Mouse (Mus musculus) MEL (cell line): ENCODE measurements around the gene Sirpb1b.

Source experiments
- CHD1 ChIP-seq: IDR thresholded peaks from 2 replicates; pipeline ENCODE4 v1.6.1; 2012; ENCODE audit warnings: low read depth, mild to moderate bottlenecking, inconsistent platforms, low read length, improper control_type of control experiment
- CTCF ChIP-seq, 3 experiments: IDR thresholded peaks in 2 of 3; conservative IDR thresholded peaks in 1 of 3; 2 replicates each; pipeline ENCODE4 v1.5.1; 2011 to 2012; ENCODE audit warnings: low read length in 3 of 3, low read depth in 2 of 3, mild to moderate bottlenecking in 2 of 3, improper control_type of control experiment in 1 of 3, inconsistent platforms in 1 of 3, mixed read lengths in 1 of 3, moderate library complexity in 1 of 3; ENCODE audit not compliant: control insufficient read depth in 1 of 3, insufficient read depth in 1 of 3, poor library complexity in 1 of 3, severe bottlenecking in 1 of 3
- JUND ChIP-seq: IDR thresholded peaks from 2 replicates; pipeline ENCODE4 v1.6.1; 2011; ENCODE audit warnings: low read depth, mild to moderate bottlenecking, improper control_type of control experiment, low read length
- MAX ChIP-seq: IDR thresholded peaks from 2 replicates; pipeline ENCODE4 v1.6.1; 2011; ENCODE audit warnings: low read length, improper control_type of control experiment
- MXI1 ChIP-seq: IDR thresholded peaks from 2 replicates; pipeline ENCODE4 v1.6.1; 2011; ENCODE audit warnings: mild to moderate bottlenecking, low read depth, low read length, improper control_type of control experiment
- NELFE ChIP-seq: IDR thresholded peaks from 2 replicates; pipeline ENCODE4 v1.6.1; 2011; ENCODE audit warnings: low read depth, low read length, improper control_type of control experiment
- POLR2A ChIP-seq, 2 experiments: IDR thresholded peaks; 2 replicates each; pipeline ENCODE4 v1.6.1; 2011 to 2012; ENCODE audit warnings: low read length in 2 of 2, mild to moderate bottlenecking in 2 of 2, control low read depth in 1 of 2, improper control_type of control experiment in 1 of 2, low read depth in 1 of 2, moderate library complexity in 1 of 2; ENCODE audit not compliant: control insufficient read depth in 1 of 2, insufficient read depth in 1 of 2, poor library complexity in 1 of 2
- POLR2AphosphoS5 ChIP-seq: IDR thresholded peaks from 2 replicates; pipeline ENCODE4 v1.6.1; 2012; ENCODE audit warnings: low read depth, borderline replicate concordance, mild to moderate bottlenecking, inconsistent platforms, low read length, moderate library complexity, mixed read lengths
- TAL1 ChIP-seq: IDR thresholded peaks from 2 replicates; pipeline ENCODE4 v1.6.1; 2012; ENCODE audit warnings: mild to moderate bottlenecking, inconsistent platforms, low read length, moderate library complexity, mixed read lengths
- UBTF ChIP-seq: IDR thresholded peaks from 2 replicates; pipeline ENCODE4 v1.6.1; 2012; ENCODE audit warnings: low read depth, mild to moderate bottlenecking, inconsistent platforms, low read length, improper control_type of control experiment, moderate library complexity, borderline replicate concordance; ENCODE audit not compliant: insufficient read depth
- ZC3H11A ChIP-seq: IDR thresholded peaks from 2 replicates; pipeline ENCODE4 v1.6.1; 2012; ENCODE audit warnings: low read depth, mild to moderate bottlenecking, inconsistent platforms, low read length, improper control_type of control experiment

DNA sequence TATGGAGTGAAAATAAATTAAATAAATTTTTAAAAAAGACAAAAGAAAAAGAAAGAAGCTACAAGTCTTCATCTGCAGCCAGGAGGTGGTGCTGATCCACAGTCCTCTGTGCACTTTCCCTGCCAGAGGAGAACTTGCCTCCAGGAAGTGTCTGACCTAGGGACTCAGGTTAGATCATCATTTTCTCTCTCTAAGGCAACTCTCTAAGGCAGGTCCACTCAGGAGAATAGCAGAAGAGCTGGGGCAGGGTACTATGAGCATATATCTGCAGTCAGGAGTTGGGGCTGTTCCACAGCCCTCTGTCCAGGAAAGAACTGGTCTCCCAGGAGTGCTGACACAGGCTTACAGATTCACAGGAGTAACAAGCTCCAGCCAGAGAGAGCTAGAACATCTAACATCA is 46.3 kb downstream of the Sirpb1b start:
- TF ChIP-seq CTCF (IDR thresholded peaks at IDR 0.05 in 2 of 3, conservative IDR thresholded peaks at IDR 0.05 in 1 of 3; ENCODE audit: control insufficient read depth in 1 of 3, insufficient read depth in 1 of 3, low read depth in 2 of 3, low read length in 3 of 3, poor library complexity in 1 of 3, severe bottlenecking in 1 of 3): no peak
- TF ChIP-seq NELFE: no peak
- no peak for TF ChIP-seq JUND
- TF ChIP-seq MAX: no peak
- TF ChIP-seq POLR2A (IDR thresholded peaks at IDR 0.05; ENCODE audit: control insufficient read depth in 1 of 2, insufficient read depth in 1 of 2, low read depth in 1 of 2, low read length in 2 of 2, poor library complexity in 1 of 2): no peak
- TF ChIP-seq POLR2AphosphoS5: no peak
- TF ChIP-seq MXI1: no peak
- no peak for TF ChIP-seq CHD1
- no peak for TF ChIP-seq TAL1
- TF ChIP-seq ZC3H11A: no peak
- no peak for TF ChIP-seq UBTF
